Mouse (Mus musculus): ENCODE results near the gene Kctd7. TPM values are rescaled to one million over a fixed set of nuclear protein-coding genes. Genes with fewer than 3 reads are reported as not detected.

Kctd7 gene
- polyA plus RNA-seq (2016; fragmentation: Nextera tagmentation; extraction: Ambion mirVana) = 7.5 and 7.7 TPM in 2 replicates

DNA sequence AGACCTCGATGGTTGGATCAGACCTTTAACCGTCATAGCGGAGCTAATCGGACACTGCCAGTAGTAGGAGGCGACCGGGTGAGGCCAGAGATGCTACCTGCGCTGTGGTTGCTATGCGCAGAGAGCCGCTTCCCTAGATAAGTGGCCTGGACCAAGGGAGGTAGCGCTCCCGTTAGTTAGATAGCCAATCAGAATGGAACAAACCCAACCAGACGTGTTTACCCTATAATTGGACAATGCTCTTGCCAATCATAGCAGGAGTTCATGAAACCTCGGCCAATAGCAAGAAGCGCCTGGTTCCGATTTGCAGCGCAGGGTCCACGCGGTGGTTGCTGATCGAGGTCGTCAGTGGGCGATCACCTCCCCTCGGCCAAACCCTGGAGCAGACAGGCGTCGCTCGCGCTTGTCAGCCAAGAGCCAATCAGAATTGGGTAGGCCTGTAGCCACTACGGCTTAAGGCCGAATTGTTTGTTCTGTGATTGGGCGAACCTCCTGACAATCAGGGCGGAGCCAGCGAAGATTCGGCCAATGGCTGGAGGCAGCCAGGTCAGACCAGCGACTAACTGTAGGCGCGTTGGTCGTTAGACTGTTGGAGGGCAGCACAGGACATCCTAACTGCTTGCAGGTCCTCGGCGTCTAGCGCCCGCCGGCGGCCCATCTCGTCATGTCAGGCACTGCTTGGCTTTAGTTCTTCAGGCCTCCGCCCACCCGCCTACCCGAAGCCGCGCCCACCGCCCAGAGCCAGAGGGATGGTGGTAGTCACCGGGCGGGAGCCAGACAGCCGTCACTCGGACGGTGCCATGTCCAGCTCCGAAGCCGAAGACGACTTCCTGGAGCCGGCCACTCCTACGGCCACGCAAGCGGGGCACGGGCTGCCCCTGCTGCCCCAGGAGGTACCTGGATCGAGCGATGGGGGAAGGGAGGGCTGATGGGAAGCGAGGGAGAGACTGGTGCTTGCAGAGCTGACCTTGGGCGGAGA lies at the start of gene Kctd7:
Kctd7 (plus strand) TSS at position 528 of the 979 bp plus-strand sequence.
- peaks cover 15% of the 10 kb centered on the region for H3K4me1 ChIP-seq
- peaks cover 9% of the 10 kb centered on the region; the same call in 1 of the 2 replicates for H3K36me3 ChIP-seq (replicated peaks)
- H3K27me3 ChIP-seq = no peaks in the 10 kb centered on the region
- ATAC-seq (ENCODE audit: low FRiP score) = peak; percentile 97
- H3K9ac ChIP-seq = peak within 1 kb of the TSS; percentile 80
- H3K9me3 ChIP-seq = no peaks in the 10 kb centered on the region
- WGBS = under 1% methylated on average over 66 of the region's 66 CpGs
- peak within 1 kb of the TSS; percentile 87 for H3K4me2 ChIP-seq
- peak within 1 kb of the TSS; percentile 85 for H3K27ac ChIP-seq
- peak within 1 kb of the TSS; percentile 62 for H3K4me3 ChIP-seq (replicated peaks)

- no peaks in the 10 kb centered on the region for H3K4me1 ChIP-seq
- H3K9me3 ChIP-seq = no peaks in the 10 kb centered on the region
- H3K4me2 ChIP-seq = no peak overlapping the region
- H3K4me3 ChIP-seq (replicated peaks) = no peak overlapping the region
- H3K27ac ChIP-seq = no peak overlapping the region
- ATAC-seq (ENCODE audit: low FRiP score) = peak; percentile 65; the same call in 1 of the 2 replicates
- H3K9ac ChIP-seq = no peak overlapping the region
- H3K36me3 ChIP-seq (replicated peaks) = peaks cover 9% of the 10 kb centered on the region
- WGBS = 47% methylated on average over 12 of the region's 12 CpGs
- no peaks in the 10 kb centered on the region for H3K27me3 ChIP-seq
These were observed 47.9 kb upstream of the Kctd7 start for GRCm38 (mm10) chr5:130096754-130097153.

DNA sequence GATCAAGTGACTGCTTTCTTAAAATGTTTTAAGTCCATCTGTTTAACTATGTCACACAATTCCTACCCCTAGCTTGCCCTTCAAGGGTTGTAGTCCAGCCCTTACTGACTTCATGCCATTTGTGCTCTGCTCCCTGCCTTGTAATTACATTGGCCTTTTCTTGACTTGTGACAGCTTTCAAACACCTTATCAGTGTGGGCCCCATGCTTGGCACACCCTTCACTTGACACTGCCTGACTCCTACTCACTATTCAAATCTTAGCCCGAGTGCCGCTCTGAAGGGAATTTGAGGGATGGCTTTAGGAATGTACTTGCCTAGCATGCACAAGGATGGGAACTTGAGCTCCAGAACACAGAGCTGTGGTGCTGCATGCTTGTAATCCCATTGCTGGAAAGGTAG lies 46.8 kb upstream of the Kctd7 start:
- WGBS = 86% methylated on average over 2 of the region's 2 CpGs
- Histone ChIP-seq H3K9me3 (no peaks in the 10 kb centered on the region), H3K4me3 (replicated peaks) (no peak overlapping the region), H3K27ac (no peak overlapping the region), H3K9ac (no peak overlapping the region), H3K4me1 (no peaks in the 10 kb centered on the region), H3K27me3 (no peaks in the 10 kb centered on the region), H3K4me2 (no peak overlapping the region), H3K36me3 (replicated peaks) (peaks cover 17% of the 10 kb centered on the region)
- ATAC-seq (ENCODE audit: low FRiP score) = no peak

DNA sequence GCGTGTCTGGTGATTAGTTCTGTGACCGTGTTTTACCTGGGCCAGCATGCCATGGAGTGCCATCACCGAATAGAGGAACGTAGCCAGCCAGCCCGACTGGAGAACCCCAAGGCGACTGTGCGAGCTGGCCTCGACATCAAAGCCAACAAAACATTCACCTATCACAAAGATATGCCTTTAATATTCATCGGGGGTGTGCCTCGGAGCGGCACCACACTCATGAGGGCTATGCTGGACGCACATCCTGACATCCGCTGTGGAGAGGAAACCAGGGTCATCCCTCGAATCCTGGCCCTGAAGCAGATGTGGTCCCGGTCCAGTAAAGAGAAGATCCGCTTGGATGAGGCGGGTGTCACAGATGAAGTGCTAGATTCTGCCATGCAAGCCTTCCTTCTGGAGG lies 42.9 kb upstream of the Kctd7 start:
- H3K4me3 ChIP-seq (replicated peaks) = no peak overlapping the region
- no peaks in the 10 kb centered on the region for H3K4me1 ChIP-seq
- ATAC-seq (ENCODE audit: low FRiP score) = no peak
- no peak overlapping the region for H3K9ac ChIP-seq
- no peak overlapping the region for H3K27ac ChIP-seq
- H3K4me2 ChIP-seq = no peak overlapping the region
- WGBS = 95% methylated on average over 17 of the region's 17 CpGs
- H3K36me3 ChIP-seq (replicated peaks) = peaks cover 35% of the 10 kb centered on the region
- no peaks in the 10 kb centered on the region for H3K27me3 ChIP-seq
- no peaks in the 10 kb centered on the region for H3K9me3 ChIP-seq

DNA sequence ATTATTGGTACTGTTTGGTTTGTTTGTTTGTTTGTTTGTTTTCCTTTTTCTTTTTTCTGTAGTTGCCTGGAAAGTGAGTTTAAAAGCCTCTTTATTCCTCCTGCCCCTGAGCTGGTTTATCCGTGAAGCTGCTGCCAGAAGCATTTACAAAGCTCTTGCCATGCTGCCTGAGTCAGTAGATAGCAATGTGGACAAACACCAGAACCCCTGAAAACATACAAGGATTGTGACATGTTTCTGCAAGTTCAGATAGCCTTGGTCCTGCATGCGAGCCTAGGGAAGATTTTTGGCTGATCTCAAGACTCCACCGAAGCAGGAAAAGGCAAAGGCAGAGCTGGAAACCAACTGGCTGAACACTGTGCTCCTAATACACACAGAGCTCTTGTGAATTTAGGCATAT lies 35.3 kb upstream of the Kctd7 start:
- H3K4me2 ChIP-seq = no peak overlapping the region
- H3K27ac ChIP-seq = no peak overlapping the region
- H3K36me3 ChIP-seq (replicated peaks) = peaks cover 19% of the 10 kb centered on the region
- no peaks in the 10 kb centered on the region for H3K27me3 ChIP-seq
- no peaks in the 10 kb centered on the region for H3K4me1 ChIP-seq
- H3K9ac ChIP-seq = no peak overlapping the region
- H3K9me3 ChIP-seq = no peaks in the 10 kb centered on the region
- ATAC-seq (ENCODE audit: low FRiP score) = no peak
- WGBS = 94% methylated on average over 3 of the region's 3 CpGs
- H3K4me3 ChIP-seq (replicated peaks) = no peak overlapping the region

DNA sequence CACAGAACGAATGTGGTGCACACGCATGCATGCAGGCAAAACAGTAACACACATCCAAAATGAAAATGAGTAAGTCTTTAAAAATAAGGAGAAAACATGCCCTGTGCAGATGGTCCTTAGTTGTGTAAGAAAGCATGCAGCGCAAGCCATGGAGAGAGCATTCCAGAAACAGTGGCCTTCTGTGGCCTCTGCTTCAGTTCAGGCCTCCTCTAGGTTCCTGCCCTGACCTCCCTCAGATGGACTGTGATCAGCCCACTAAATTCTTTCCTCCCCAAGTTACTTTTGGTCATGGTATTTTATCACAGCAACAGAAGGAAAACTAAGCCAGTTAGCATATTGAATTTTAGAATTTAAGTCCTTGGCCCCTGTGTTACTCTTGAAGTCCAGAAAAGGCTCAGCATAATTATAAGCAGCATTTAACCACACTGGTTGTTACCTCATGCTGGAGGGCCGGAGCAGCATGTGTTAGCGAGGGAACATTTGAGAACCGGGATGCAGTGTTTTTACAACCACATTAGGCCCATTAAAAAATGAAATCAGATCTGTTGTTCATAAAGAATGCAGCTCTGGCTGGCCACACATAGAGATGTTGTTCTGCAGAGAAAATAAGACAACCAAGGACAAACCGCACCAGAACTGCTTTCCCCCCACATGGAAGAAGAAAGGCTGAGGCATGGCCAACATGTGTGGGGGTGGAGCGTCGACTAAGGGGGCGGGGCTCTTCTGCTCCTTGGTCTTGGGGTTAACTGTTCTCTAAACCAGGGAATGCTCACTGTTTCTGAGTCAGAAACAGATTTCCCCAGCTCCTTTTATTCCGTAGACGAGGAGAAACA lies 33.8 kb upstream of the Kctd7 start:
- Histone ChIP-seq H3K4me1 (no peaks in the 10 kb centered on the region), H3K9me3 (no peaks in the 10 kb centered on the region), H3K27me3 (no peaks in the 10 kb centered on the region), H3K4me2 (no peak overlapping the region), H3K36me3 (replicated peaks) (peaks cover 19% of the 10 kb centered on the region), H3K9ac (no peak overlapping the region), H3K27ac (no peak overlapping the region), H3K4me3 (replicated peaks) (no peak overlapping the region)
- ATAC-seq (ENCODE audit: low FRiP score) = no peak
- 84% methylated on average over 12 of the region's 12 CpGs for WGBS

- no peak overlapping the region for H3K9ac ChIP-seq
- H3K4me3 ChIP-seq (replicated peaks) = no peak overlapping the region
- H3K36me3 ChIP-seq (replicated peaks) = peaks cover 25% of the 10 kb centered on the region
- no peak overlapping the region for H3K4me2 ChIP-seq
- ATAC-seq (ENCODE audit: low FRiP score) = no peak
- H3K9me3 ChIP-seq = no peaks in the 10 kb centered on the region
- no peaks in the 10 kb centered on the region for H3K27me3 ChIP-seq
- no peaks in the 10 kb centered on the region for H3K4me1 ChIP-seq
- H3K27ac ChIP-seq = no peak overlapping the region
These were observed 32.0 kb upstream of the Kctd7 start for GRCm38 (mm10) chr5:130112653-130113052.

GRCm38 (mm10) chr5:130116116-130116515 lies 28.5 kb upstream of the Kctd7 start:
- Histone ChIP-seq H3K4me3 (replicated peaks) (no peak overlapping the region), H3K9ac (no peak overlapping the region), H3K27ac (no peak overlapping the region), H3K27me3 (no peaks in the 10 kb centered on the region), H3K4me1 (peaks cover 4% of the 10 kb centered on the region; the same call in 1 of the 2 replicates), H3K36me3 (replicated peaks) (peaks cover 16% of the 10 kb centered on the region), H3K9me3 (no peaks in the 10 kb centered on the region), H3K4me2 (no peak overlapping the region)
- 92% methylated on average over 12 of the region's 12 CpGs for WGBS
- no peak for ATAC-seq (ENCODE audit: low FRiP score)

GRCm38 (mm10) chr5:130116857-130117256 lies 27.8 kb upstream of the Kctd7 start:
- no peak overlapping the region for H3K4me3 ChIP-seq (replicated peaks)
- no peak for ATAC-seq (ENCODE audit: low FRiP score)
- H3K4me2 ChIP-seq = no peak overlapping the region
- peaks cover 4% of the 10 kb centered on the region; the same call in 1 of the 2 replicates for H3K4me1 ChIP-seq
- peaks cover 16% of the 10 kb centered on the region for H3K36me3 ChIP-seq (replicated peaks)
- 94% methylated on average over 7 of the region's 7 CpGs for WGBS
- no peaks in the 10 kb centered on the region for H3K9me3 ChIP-seq
- H3K9ac ChIP-seq = no peak overlapping the region
- no peak overlapping the region for H3K27ac ChIP-seq
- H3K27me3 ChIP-seq = no peaks in the 10 kb centered on the region

GRCm38 (mm10) chr5:130117932-130118331 lies 26.7 kb upstream of the Kctd7 start:
- Histone ChIP-seq H3K9ac (no peak overlapping the region), H3K9me3 (no peaks in the 10 kb centered on the region), H3K27me3 (no peaks in the 10 kb centered on the region), H3K4me3 (replicated peaks) (no peak overlapping the region), H3K27ac (no peak overlapping the region), H3K36me3 (replicated peaks) (peaks cover 16% of the 10 kb centered on the region), H3K4me2 (no peak overlapping the region), H3K4me1 (peaks cover 4% of the 10 kb centered on the region; the same call in 1 of the 2 replicates)
- WGBS = 84% methylated on average over 6 of the region's 6 CpGs
- no peak for ATAC-seq (ENCODE audit: low FRiP score)

GRCm38 (mm10) chr5:130119236-130119635 lies 25.4 kb upstream of the Kctd7 start:
- H3K36me3 ChIP-seq (replicated peaks) = peaks cover 16% of the 10 kb centered on the region
- H3K4me2 ChIP-seq = no peak overlapping the region
- H3K27me3 ChIP-seq = no peaks in the 10 kb centered on the region
- H3K9ac ChIP-seq = no peak overlapping the region
- no peak overlapping the region for H3K4me3 ChIP-seq (replicated peaks)
- H3K4me1 ChIP-seq = peaks cover 4% of the 10 kb centered on the region; the same call in 1 of the 2 replicates
- no peak for ATAC-seq (ENCODE audit: low FRiP score)
- no peaks in the 10 kb centered on the region for H3K9me3 ChIP-seq
- no peak overlapping the region for H3K27ac ChIP-seq
- 82% methylated on average over 3 of the region's 3 CpGs for WGBS

GRCm38 (mm10) chr5:130120070-130120736 lies 24.5 kb upstream of the Kctd7 start:
- H3K27ac ChIP-seq = no peak overlapping the region
- H3K4me1 ChIP-seq = peaks cover 4% of the 10 kb centered on the region; the same call in 1 of the 2 replicates
- H3K4me3 ChIP-seq (replicated peaks) = no peak overlapping the region
- 88% methylated on average over 12 of the region's 12 CpGs for WGBS
- H3K9me3 ChIP-seq = no peaks in the 10 kb centered on the region
- no peaks in the 10 kb centered on the region for H3K27me3 ChIP-seq
- ATAC-seq (ENCODE audit: low FRiP score) = no peak
- H3K36me3 ChIP-seq (replicated peaks) = peaks cover 7% of the 10 kb centered on the region
- H3K4me2 ChIP-seq = no peak overlapping the region
- no peak overlapping the region for H3K9ac ChIP-seq

Data from forebrain, embryonic 12.5 days (tissue).